Mouse (Mus musculus): ENCODE data around the gene Igfbpl1. TPM values are rescaled to one million over a fixed set of nuclear protein-coding genes. Genes with fewer than 3 reads are reported as not detected.

Igfbpl1 gene
- total RNA-seq, 2 experiments from 2014 or later: 0.18 to 0.89 TPM

GRCm38 (mm10) chr4:45820074-45820830 lies 6.5 kb downstream of the Igfbpl1 start:
- TF ChIP-seq CTCF (IDR thresholded peaks at IDR 0.05): peak; percentile 88
- peak; percentile 45 to 72 for DNase-seq (ENCODE audit: extremely low spot score in 1 of 2, low spot score in 2 of 2)
- intact Hi-C loops (cut with DNase I): loop anchor here (5.0 kb wide), 1 partner anchor 37 kb away; no protein-coding TSS in a partner anchor
- peak overlapping the region; percentile 11 for H3K4me3 ChIP-seq
- H3K27ac ChIP-seq: no peak overlapping the region

- no peak for TF ChIP-seq CTCF (IDR thresholded peaks at IDR 0.05)
- Histone ChIP-seq H3K27ac (no peak overlapping the region), H3K4me3 (peak overlapping the region; percentile 11)
- intact Hi-C loops (cut with DNase I): loop anchor here (5.0 kb wide), 1 partner anchor 402 kb away; no protein-coding TSS in a partner anchor
- peak; percentile 31 to 33 for DNase-seq (ENCODE audit: extremely low spot score in 1 of 2, low spot score in 2 of 2)
These were observed 7.4 kb downstream of the Igfbpl1 start for GRCm38 (mm10) chr4:45819208-45819931.

- TF ChIP-seq CTCF (IDR thresholded peaks at IDR 0.05): no peak
- no peak for DNase-seq (ENCODE audit: extremely low spot score in 1 of 2, low spot score in 2 of 2)
- intact Hi-C loops (cut with DNase I): loop anchor here (5.0 kb wide), 1 partner anchor 402 kb away; no protein-coding TSS in a partner anchor
- no peak overlapping the region for H3K4me3 ChIP-seq
- H3K27ac ChIP-seq: no peak overlapping the region
These were observed 7.9 kb downstream of the Igfbpl1 start for GRCm38 (mm10) chr4:45818814-45819207.

GRCm38 (mm10) chr4:45815542-45815941 lies 11.2 kb downstream of the Igfbpl1 start:
- Histone ChIP-seq H3K4me3 (no peak overlapping the region), H3K27ac (no peak overlapping the region)
- intact Hi-C loops (cut with DNase I): loop anchor here (5.0 kb wide), 1 partner anchor 398 kb away; no protein-coding TSS in a partner anchor
- TF ChIP-seq CTCF (IDR thresholded peaks at IDR 0.05): peak; percentile 67
- DNase-seq (ENCODE audit: extremely low spot score in 1 of 2, low spot score in 2 of 2): peak; percentile 46 to 55

- intact Hi-C loops (cut with DNase I): no loop called here
- no peak overlapping the region for H3K27ac ChIP-seq
- no peak for TF ChIP-seq CTCF (IDR thresholded peaks at IDR 0.05)
These were observed 15.5 kb downstream of the Igfbpl1 start for GRCm38 (mm10) chr4:45811250-45811649.

GRCm38 (mm10) chr4:45808034-45808433 lies 18.7 kb downstream of the Igfbpl1 start:
- DNase-seq (ENCODE audit: extremely low spot score in 1 of 2, low spot score in 2 of 2): no peak
- intact Hi-C loops (cut with DNase I): no loop called here
- Histone ChIP-seq H3K4me3 (no peak overlapping the region), H3K27ac (no peak overlapping the region)
- no peak for TF ChIP-seq CTCF (IDR thresholded peaks at IDR 0.05)

More at GRCm38 (mm10) chr4:45811250-45811649, 15.5 kb downstream of the Igfbpl1 start:
- no peak for DNase-seq (ENCODE audit: extremely low spot score in 1 of 2, low spot score in 2 of 2)
- no peak overlapping the region for H3K4me3 ChIP-seq

- H3K4me3 ChIP-seq: no peak overlapping the region
- H3K27ac ChIP-seq: no peak overlapping the region
- intact Hi-C loops (cut with DNase I): no loop called here
- no peak for TF ChIP-seq CTCF (IDR thresholded peaks at IDR 0.05)
- DNase-seq (ENCODE audit: extremely low spot score in 1 of 2, low spot score in 2 of 2): no peak
These were observed 23.8 kb downstream of the Igfbpl1 start for GRCm38 (mm10) chr4:45802900-45803299.

GRCm38 (mm10) chr4:45799956-45800537 lies 26.7 kb downstream of the Igfbpl1 start:
- no peak for TF ChIP-seq CTCF (IDR thresholded peaks at IDR 0.05)
- no peak for DNase-seq (ENCODE audit: extremely low spot score in 1 of 2, low spot score in 2 of 2)
- Histone ChIP-seq H3K4me3 (no peak overlapping the region), H3K27ac (no peak overlapping the region)
- intact Hi-C loops (cut with DNase I): no loop called here

GRCm38 (mm10) chr4:45798964-45799363 lies 27.8 kb downstream of the Igfbpl1 start, which contains the start of gene Aldh1b1:
TSS of gene Aldh1b1 (plus strand) at chr4:45799022.
- intact Hi-C loops (cut with DNase I): no loop called here
- H3K4me3 ChIP-seq: peak within 1 kb of the TSS; percentile 59
- no peak for TF ChIP-seq CTCF (IDR thresholded peaks at IDR 0.05)
- DNase-seq (ENCODE audit: extremely low spot score in 1 of 2, low spot score in 2 of 2): peak; percentile 66 to 72
- no peak within 1 kb of the TSS for H3K27ac ChIP-seq

GRCm38 (mm10) chr4:45796760-45797159 lies 30.0 kb downstream of the Igfbpl1 start:
- intact Hi-C loops (cut with DNase I): no loop called here
- DNase-seq (ENCODE audit: extremely low spot score in 1 of 2, low spot score in 2 of 2): no peak

GRCm38 (mm10) chr4:45795191-45795811 lies 31.4 kb downstream of the Igfbpl1 start:
- H3K27ac ChIP-seq: no peak overlapping the region
- no peak for TF ChIP-seq CTCF (IDR thresholded peaks at IDR 0.05)
- intact Hi-C loops (cut with DNase I): no loop called here
- H3K4me3 ChIP-seq: no peak overlapping the region
- DNase-seq (ENCODE audit: extremely low spot score in 1 of 2, low spot score in 2 of 2): no peak

More at GRCm38 (mm10) chr4:45796760-45797159, 30.0 kb downstream of the Igfbpl1 start:
- no peak overlapping the region for H3K4me3 ChIP-seq
- TF ChIP-seq CTCF (IDR thresholded peaks at IDR 0.05): no peak
- no peak overlapping the region for H3K27ac ChIP-seq
